Mouse (Mus musculus): ENCODE results near the gene Mcm6.

Mcm6 gene

DNA sequence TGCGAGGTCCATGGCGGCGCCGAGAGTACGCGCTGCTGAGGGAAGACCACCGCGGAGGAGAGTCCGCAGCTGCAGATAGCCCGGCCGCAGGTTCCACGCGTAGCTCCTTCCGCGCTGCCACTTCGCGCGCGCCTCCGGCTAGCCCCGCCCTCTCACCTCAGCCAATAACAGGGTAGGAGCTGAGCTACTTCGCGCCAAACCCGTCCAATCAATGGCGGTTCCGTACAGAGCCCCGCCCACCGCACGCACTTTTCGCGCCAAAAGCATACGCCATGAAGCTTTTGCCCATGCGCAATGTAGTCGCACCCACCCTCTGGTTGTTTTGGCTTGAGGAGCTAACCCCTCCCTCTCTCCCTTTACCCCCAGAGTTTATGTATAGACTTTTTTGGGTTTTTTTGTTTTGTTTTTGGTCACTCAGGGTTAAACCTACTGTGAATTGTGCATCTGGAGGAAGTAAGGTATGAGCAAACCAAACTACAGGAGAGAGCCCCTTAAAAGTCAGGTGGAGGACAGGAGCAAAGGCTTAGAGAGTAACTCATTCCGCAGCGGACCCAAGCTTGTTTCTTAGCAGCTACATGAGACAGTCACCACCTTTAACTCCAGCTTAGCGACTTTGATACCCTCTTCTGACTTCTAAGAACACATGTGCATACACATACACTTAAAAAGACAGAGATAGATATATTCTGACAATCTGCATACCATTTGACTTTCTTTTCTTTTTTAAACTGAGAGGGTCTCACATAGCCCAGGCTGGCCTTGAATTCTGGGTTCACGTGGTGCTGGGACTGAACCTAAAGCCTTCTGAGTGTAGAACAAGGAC, at the start of gene Mcm6:
TSS of gene Mcm6 (minus strand) at position 111 of the 823 bp plus-strand sequence.
- in situ Hi-C loops (cut with MboI): no loop called here

DNA sequence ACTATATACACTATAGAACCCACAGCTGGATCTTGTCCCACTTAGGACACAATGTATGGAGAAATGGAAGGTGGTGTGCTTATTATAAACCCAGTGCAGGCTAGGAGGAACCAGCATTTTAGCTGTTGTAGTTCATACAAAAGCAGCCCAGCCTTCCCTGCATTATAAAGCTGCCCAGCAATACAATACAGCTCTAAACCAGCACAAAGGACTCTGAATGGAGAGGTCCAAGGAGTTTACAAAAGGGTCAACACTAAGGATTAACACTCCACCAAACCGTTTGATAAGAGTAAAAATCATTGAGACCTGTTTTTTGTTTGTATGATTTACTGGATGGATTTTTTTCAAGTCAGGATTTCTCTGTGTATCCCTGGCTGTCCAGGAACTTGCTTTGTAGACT, 47.4 kb upstream of the Mcm6 start:
- in situ Hi-C loops (cut with MboI): loop anchor here (25.0 kb wide), 1 partner anchor 180 kb away; the partner anchor contains the start of gene Cxcr4

DNA sequence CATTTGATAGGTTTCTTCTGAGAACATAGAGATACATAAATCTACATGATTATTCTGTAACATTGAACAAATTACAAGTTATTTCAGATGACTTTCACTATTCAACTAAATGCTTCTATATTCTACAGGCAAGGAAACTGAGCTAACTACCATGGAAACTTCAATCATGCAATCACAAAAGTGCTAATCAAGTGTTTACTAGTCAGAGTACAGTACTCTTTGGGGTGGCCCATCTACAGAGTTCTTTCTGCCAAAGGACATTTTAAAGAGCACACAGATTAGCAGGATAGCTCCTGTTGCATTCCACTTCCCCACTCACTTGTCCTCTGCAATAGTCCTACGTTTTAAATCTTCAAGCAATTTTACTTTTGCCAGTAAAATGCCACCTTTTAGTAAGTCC, 46.2 kb upstream of the Mcm6 start:
- in situ Hi-C loops (cut with MboI): loop anchor here (25.0 kb wide), 1 partner anchor 182 kb away; the partner anchor contains the start of gene Cxcr4

GRCm38 (mm10) chr1:128405041-128405481, 45.6 kb upstream of the Mcm6 start:
- in situ Hi-C loops (cut with MboI): loop anchor here (25.0 kb wide), 1 partner anchor 182 kb away; the partner anchor contains the start of gene Cxcr4

GRCm38 (mm10) chr1:128400926-128401325, 41.5 kb upstream of the Mcm6 start:
- in situ Hi-C loops (cut with MboI): loop anchor here (25.0 kb wide), 1 partner anchor 186 kb away; the partner anchor contains the start of gene Cxcr4

DNA sequence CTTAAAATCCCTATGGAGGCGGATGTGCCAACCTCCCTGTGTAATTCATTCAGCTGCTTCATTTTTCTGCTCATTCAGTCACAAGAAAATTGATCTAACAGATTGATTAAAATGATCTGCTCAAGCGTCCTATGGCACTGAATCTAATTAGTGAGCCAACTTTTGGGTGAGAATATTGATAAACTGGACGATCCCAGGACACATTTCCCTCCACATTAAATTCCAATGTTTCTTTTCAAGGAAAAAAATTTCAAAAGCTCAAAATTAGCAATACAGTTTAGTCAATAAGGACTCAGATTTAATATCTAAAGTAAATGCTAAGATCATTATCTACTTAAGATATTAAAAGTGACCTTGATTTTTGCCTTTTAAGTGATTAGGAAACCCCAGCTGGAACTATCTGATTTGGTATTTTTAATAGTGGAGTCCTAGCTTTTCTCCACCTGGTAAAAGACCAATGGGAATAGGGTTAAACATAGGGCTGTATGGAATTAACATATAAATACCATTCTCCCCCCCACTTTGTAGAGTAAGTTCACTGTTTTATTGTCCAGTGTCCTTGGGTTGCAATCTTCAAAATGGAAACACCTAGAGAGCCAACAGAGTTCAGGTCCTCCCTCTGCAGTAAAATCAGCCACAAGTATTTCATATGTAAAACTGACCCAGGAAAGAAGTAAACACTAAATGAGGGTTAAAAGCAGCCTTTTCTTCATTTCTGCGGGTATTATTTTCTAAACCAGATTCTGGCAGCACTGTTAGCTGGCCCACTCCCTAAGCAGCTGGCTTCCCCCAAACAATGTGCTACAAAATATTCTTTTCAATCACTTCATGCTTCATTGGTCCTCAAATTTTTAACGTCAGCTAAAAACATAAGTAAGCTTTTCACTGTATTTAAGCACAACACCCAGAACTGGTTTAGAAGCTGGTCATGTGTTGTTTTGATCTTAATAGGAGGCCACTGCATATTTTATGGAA, 40.8 kb upstream of the Mcm6 start:
- in situ Hi-C loops (cut with MboI): loop anchor here (25.0 kb wide), 1 partner anchor 187 kb away; the partner anchor contains the start of gene Cxcr4

DNA sequence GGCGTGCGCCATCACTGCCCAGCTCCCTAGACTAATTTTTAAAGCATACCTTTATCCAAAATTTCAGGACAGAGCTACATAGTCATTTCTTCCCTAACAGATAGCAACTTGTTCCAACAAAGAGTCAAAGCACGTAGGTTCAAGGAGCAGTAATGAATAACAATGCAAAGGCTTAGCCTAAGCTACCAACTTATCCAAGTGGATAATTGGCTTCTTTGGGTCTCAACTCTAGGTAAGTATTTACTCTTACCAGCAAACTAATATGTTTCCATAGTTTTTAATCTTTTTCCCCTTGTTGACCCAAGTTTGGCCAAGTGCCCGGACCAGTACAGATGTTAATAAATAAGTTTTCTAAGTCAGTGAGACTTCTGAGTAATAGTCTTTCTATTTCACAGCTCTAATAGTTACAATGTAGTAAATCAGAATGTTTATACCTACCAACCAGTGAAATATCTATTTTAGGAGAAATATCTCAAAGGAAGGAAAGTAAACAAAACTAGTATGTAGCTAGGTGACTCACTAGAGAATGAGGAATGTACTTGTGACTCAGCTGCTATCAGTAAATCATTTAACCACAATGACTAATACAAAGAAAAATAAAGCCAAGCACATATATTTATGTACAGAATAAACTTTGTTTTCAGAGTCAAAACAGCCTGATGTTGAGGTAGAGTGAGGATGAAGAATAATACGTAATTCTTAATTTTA, 39.4 kb upstream of the Mcm6 start:
- in situ Hi-C loops (cut with MboI): no loop called here

DNA sequence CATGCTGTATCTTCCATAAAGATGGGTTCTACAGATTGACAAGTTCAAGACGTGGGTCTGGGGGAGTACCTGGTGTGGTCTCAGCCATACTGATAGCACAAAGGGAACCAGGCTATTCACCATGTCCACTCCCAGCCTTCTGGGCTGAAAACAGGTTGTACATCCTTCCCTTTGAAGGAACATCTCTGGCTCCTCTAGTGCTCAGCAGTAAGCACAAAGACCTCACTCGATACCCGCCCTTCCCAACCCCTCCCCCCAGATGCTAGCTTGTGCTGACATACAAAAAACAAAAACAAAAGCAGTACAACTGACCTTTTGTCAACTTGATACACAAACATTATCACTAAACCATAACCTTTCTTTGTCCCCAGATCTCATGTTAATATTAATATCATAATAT, 35.2 kb upstream of the Mcm6 start:
- in situ Hi-C loops (cut with MboI): no loop called here

DNA sequence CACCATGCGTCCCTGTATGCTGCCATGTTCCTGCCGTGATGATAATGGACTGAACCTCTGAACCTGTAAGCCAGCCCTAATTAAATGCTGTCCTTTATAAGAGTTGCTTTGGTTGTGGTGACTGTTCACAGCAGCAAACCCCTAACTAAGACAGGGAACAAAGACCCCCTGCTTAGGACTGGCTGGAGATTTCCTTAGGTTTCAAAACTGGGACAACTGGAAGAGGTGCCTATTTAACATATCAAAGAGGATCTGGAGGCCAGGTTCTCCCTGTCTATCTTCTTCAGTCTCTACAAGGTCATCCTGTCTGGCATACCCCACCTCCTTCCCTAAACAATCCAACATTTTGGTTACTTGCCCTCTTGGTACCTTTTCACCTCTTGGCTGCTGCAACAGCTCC, 32.9 kb upstream of the Mcm6 start:
- in situ Hi-C loops (cut with MboI): no loop called here

DNA sequence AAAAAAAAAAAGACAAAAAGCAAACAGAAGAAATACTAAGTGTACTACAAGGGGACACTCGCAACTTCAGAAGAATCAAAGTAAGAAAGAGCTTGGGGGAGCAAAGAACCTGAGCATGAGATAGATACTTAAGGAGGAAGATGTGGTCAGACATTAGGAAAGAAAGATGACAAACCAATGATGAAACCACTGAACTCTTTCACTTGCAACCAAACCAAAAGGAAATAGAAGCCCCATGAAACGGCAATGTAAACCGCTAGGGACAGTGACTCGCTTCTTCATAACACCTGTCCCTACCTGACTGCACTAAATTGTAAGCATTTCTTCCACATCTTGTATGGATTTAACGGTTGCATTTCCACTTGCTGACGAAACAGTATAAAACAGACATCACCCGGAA, 27.0 kb upstream of the Mcm6 start:
- in situ Hi-C loops (cut with MboI): no loop called here

- in situ Hi-C loops (cut with MboI): no loop called here
Measured at GRCm38 (mm10) chr1:128376841-128377240, 17.4 kb upstream of the Mcm6 start.

- in situ Hi-C loops (cut with MboI): no loop called here
Measured at GRCm38 (mm10) chr1:128372143-128372860, 12.8 kb upstream of the Mcm6 start.

- in situ Hi-C loops (cut with MboI): loop anchor here (5.0 kb wide), 1 partner anchor 458 kb away; no protein-coding TSS in a partner anchor
Measured at GRCm38 (mm10) chr1:128368732-128369441, 9.4 kb upstream of the Mcm6 start.

DNA sequence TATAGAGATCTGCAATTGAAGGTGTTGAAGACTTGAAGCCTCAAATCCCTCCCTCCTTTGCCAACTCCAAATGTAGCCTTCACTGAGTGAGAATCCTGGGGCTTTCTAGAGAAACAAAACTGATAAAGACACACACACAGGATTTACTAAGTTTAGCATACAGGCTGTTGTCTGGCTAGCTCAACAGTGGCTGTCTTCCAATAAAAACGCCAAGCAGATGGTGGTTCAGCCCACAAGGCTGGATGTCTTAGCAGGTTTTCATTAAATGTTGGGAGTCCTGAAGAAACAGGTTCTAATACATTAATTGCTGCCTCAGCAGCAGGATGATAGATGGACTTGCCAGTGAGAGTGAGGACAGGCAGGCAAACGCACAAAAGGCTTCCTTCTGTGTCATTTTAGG, 1.1 kb upstream of the Mcm6 start:
- in situ Hi-C loops (cut with MboI): no loop called here

GRCm38 (mm10) chr1:128358916-128359553, 429 bp downstream of the Mcm6 start:
- in situ Hi-C loops (cut with MboI): no loop called here

- in situ Hi-C loops (cut with MboI): no loop called here
Measured at GRCm38 (mm10) chr1:128358276-128358675, 1.2 kb downstream of the Mcm6 start.

DNA sequence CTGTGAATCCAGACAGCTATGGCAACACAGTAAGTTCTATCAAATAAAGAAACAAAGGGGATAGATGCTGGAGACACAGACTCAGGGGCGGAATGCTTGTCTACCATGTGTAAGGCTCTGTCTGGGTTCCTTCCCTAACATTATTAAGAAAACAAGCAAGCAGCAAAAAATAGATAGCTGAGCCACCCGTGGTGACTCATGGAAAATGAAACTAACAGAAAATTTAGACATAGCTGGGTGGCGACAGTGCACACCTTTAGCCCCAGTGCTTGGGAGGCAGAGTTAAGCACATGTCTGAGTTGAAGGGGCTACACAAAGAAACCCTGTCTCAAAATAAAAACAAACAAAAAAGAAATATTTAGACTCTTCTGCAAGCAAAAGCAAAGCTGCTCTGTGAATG, 2.0 kb downstream of the Mcm6 start:
- in situ Hi-C loops (cut with MboI): no loop called here

- in situ Hi-C loops (cut with MboI): no loop called here
Measured at GRCm38 (mm10) chr1:128353092-128353491, 6.4 kb downstream of the Mcm6 start.

DNA sequence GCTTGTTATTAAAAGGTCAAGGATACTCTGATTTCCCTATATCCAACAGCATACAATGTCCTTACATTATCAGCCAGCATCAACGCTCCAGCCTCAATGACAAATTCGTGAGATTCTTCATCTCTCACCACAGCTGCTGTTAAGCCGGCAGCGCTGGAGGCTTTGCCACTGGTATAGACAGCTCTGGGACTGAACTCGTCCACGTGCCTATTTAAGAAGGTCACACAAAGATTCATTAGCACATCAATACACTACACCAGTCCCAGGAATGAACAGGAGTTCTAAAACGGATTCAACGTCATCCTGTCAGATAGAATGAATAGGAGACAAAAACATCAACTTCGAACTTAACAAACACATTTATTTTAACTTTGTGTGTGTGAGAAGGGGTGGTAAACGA, 15.2 kb downstream of the Mcm6 start:
- in situ Hi-C loops (cut with MboI): no loop called here
